Mouse (Mus musculus) brain, embryonic 14.5 days (tissue): Measurements from ENCODE around the gene Slc1a5.

Experiments used
- CTCF ChIP-seq: fragments of 200-500 bp; IDR thresholded peaks from 2 replicates; pipeline ENCODE4 v1.5.1; 2012; ENCODE audit warnings: inconsistent platforms, mild to moderate bottlenecking, moderate library complexity, borderline replicate concordance; ENCODE audit not compliant: insufficient read depth, insufficient read length; ENCODE audit errors: extremely low read depth
- POLR2A ChIP-seq: fragments of 200-500 bp; IDR thresholded peaks from 2 replicates; pipeline ENCODE4 v1.6.1; 2012; ENCODE audit warnings: mild to moderate bottlenecking, inconsistent platforms, borderline replicate concordance; ENCODE audit not compliant: poor library complexity, insufficient read depth, insufficient read length, severe bottlenecking; ENCODE audit errors: extremely low read depth

DNA sequence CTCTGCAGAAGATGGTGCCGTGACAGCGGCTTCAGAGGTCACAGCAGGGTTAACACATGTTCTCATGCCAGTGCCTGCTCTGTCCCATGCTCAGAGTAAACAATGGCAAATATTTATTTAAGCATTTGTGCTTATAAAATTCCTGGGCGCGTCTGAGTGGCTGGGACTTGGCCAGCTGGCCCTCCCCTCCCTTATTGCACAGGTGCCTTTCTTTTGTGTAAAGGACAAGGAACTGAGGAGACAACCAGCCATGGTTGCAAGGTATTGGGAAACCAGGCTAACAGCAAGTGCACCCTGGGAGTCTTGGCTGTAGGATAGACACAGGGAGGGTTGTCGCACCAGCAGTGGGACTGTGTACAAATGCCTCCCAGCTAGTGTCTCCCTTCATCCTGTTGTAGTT is 11.2 kb downstream of the Slc1a5 start:
- TF ChIP-seq POLR2A (no peak), CTCF (no peak)
